Mouse (Mus musculus): ENCODE results near the gene Alpk3.

DNA sequence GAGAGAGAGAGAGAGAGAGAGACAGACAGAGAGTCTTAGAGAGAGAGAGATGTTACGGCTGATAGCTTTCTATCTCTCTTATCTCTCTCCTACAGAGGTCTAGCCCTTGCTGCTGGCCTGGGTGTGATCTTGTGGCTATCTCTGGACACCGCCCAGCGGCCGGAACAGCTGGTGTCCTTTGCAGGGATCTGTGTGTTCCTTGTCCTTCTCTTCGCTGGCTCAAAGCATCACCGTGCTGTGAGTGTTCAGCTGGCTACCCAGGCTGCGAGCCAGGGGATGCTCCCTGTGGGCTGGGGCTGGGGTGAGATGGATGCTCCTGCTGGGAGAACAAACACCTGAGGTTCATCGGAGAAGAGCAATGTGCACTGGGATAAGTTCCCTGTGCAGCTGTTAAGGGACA is 67.4 kb downstream of the Alpk3 start:
- TF ChIP-seq MAFK (IDR thresholded peaks at IDR 0.05; ENCODE audit: insufficient read depth, low read depth, low read length) (no peak), ZNF384 (IDR thresholded peaks at IDR 0.05; ENCODE audit: low read depth, low read length) (no peak), ZC3H11A (IDR thresholded peaks at IDR 0.05; ENCODE audit: borderline replicate concordance, low read depth, low read length) (no peak), CHD2 (IDR thresholded peaks at IDR 0.05; ENCODE audit: low read depth, low read length) (no peak)

Data from ES-E14 (cell line).